Comparison of ENCODE assay signal across 10 mouse cellular contexts in genomic region chr8:69882833-69883600, GRCm38 (mm10). TPM values are rescaled to one million over a fixed set of nuclear protein-coding genes. Genes with fewer than 3 reads are reported as not detected.
DNase-seq lines count a peak whose midpoint lies in the region; ATAC-seq and TF ChIP-seq lines count a peak whose summit lies in the region.
"Had no signal": no experiment of that assay in that cellular context is flagged by ENCODE, and none has a peak within 500 bp of the region (broad histone marks: within the 10 kb centered on the region; RNA-seq: fewer than 3 reads in every experiment).

No protein-coding gene starts in this region.

- H3K27me3 ChIP-seq in kidney, embryonic 14.5 days (ENCODE audit: control insufficient read depth, insufficient read depth, low read length) = peaks cover 91% of the 10 kb centered on the region
- H3K27me3 ChIP-seq in embryonic facial prominence, embryonic 11.5 days (ENCODE audit: control insufficient read depth, insufficient read depth, low read length) = peaks cover 89% of the 10 kb centered on the region
- peaks cover 76% of the 10 kb centered on the region for H3K27me3 ChIP-seq in hindbrain, postnatal 0 days (ENCODE audit: insufficient read depth, low read length)
- H3K27me3 ChIP-seq in midbrain, postnatal 0 days (ENCODE audit: insufficient read depth, low read length) = peaks cover 86% of the 10 kb centered on the region

- no peak overlapping the region for H3K9ac ChIP-seq in kidney, embryonic 14.5 days (ENCODE audit: low read depth, low read length)
- no peak overlapping the region for H3K9ac ChIP-seq in embryonic facial prominence, embryonic 11.5 days (replicated peaks; ENCODE audit: low read length)
- no peak overlapping the region for H3K9ac ChIP-seq in hindbrain, postnatal 0 days (replicated peaks; ENCODE audit: low read length)
- no peak overlapping the region for H3K9ac ChIP-seq in midbrain, postnatal 0 days (replicated peaks; ENCODE audit: low read length, poor library complexity, severe bottlenecking)

- H3K9me3 ChIP-seq in kidney, embryonic 14.5 days (ENCODE audit: control insufficient read depth, low read length) = no peaks in the 10 kb centered on the region
- no peaks in the 10 kb centered on the region for H3K9me3 ChIP-seq in embryonic facial prominence, embryonic 11.5 days (replicated peaks; ENCODE audit: control insufficient read depth, low read length)
- H3K9me3 ChIP-seq in hindbrain, postnatal 0 days (ENCODE audit: low read length) = no peaks in the 10 kb centered on the region
- no peaks in the 10 kb centered on the region for H3K9me3 ChIP-seq in midbrain, postnatal 0 days (ENCODE audit: low read length)

- H3K36me3 ChIP-seq in kidney, embryonic 14.5 days (ENCODE audit: control insufficient read depth, insufficient read depth, low read length) = no peaks in the 10 kb centered on the region
- H3K36me3 ChIP-seq in embryonic facial prominence, embryonic 11.5 days (replicated peaks; ENCODE audit: control insufficient read depth, insufficient read depth, low read depth, low read length) = no peaks in the 10 kb centered on the region
- H3K36me3 ChIP-seq in hindbrain, postnatal 0 days (ENCODE audit: insufficient read depth, low read length) = no peaks in the 10 kb centered on the region
- H3K36me3 ChIP-seq in midbrain, postnatal 0 days (ENCODE audit: insufficient read depth, low read length) = no peaks in the 10 kb centered on the region

- no peak for TF ChIP-seq CTCF in hindbrain, postnatal 0 days (IDR thresholded peaks at IDR 0.05; ENCODE audit: low read depth)
- TF ChIP-seq CTCF in midbrain, postnatal 0 days (IDR thresholded peaks at IDR 0.05) = no peak

- peaks cover 12% of the 10 kb centered on the region for H3K4me1 ChIP-seq in kidney, embryonic 14.5 days (ENCODE audit: control insufficient read depth, insufficient read depth, low read length)
- H3K4me1 ChIP-seq in embryonic facial prominence, embryonic 11.5 days (ENCODE audit: control insufficient read depth, insufficient read depth, low read length) = peaks cover 4% of the 10 kb centered on the region; the same call in 1 of the 2 replicates
- H3K4me1 ChIP-seq in hindbrain, postnatal 0 days (ENCODE audit: insufficient read depth, low read length) = peaks cover 9% of the 10 kb centered on the region; the same call in 1 of the 2 replicates
- H3K4me1 ChIP-seq in midbrain, postnatal 0 days (ENCODE audit: insufficient read depth, low read length) = peaks cover 11% of the 10 kb centered on the region; the same call in 1 of the 2 replicates

- ATAC-seq in kidney, embryonic 14.5 days (ENCODE audit: low FRiP score, low TSS enrichment) = no peak
- no peak for ATAC-seq in embryonic facial prominence, embryonic 11.5 days (replicated peaks; ENCODE audit: insufficient number of reproducible peaks, low FRiP score, low TSS enrichment, low read depth)
- ATAC-seq in hindbrain, postnatal 0 days = no peak
- no peak for ATAC-seq in midbrain, postnatal 0 days (ENCODE audit: low FRiP score)

- peak overlapping the region; percentile 50 for H3K4me2 ChIP-seq in kidney, embryonic 14.5 days (replicated peaks; ENCODE audit: low read depth, low read length)
- H3K4me2 ChIP-seq in embryonic facial prominence, embryonic 11.5 days (ENCODE audit: low read depth, low read length) = peak overlapping the region; percentile 56; the same call in 1 of the 2 replicates
- H3K4me2 ChIP-seq in hindbrain, postnatal 0 days (ENCODE audit: low read depth, low read length) = peak overlapping the region; percentile 52
- H3K4me2 ChIP-seq in midbrain, postnatal 0 days (ENCODE audit: low read depth, low read length, poor library complexity, severe bottlenecking) = peak overlapping the region; percentile 49; the same call in 1 of the 2 replicates

- H3K4me3 ChIP-seq in kidney, embryonic 14.5 days (ENCODE audit: low read length) = peak overlapping the region; percentile 39
- no peak overlapping the region for H3K4me3 ChIP-seq in embryonic facial prominence, embryonic 11.5 days (ENCODE audit: low read depth, low read length)
- H3K4me3 ChIP-seq in hindbrain, postnatal 0 days (ENCODE audit: low read length) = peak overlapping the region; percentile 42
- H3K4me3 ChIP-seq in midbrain, postnatal 0 days (ENCODE audit: low read depth, low read length) = peak overlapping the region; percentile 38
- H3K4me3 ChIP-seq: myocyte had no signal

- 12% methylated on average over 52 of the region's 52 CpGs for WGBS in kidney, embryonic 14.5 days
- WGBS in embryonic facial prominence, embryonic 11.5 days = 13% methylated on average over 52 of the region's 52 CpGs
- WGBS in hindbrain, postnatal 0 days = 18% methylated on average over 49 of the region's 52 CpGs
- 17% methylated on average over 47 of the region's 52 CpGs for WGBS in midbrain, postnatal 0 days

- DNase-seq in kidney, postnatal 14 days = no peak
- no peak for DNase-seq in embryonic facial prominence, embryonic 11.5 days (ENCODE audit: low spot score)
- DNase-seq in hindbrain, postnatal 0 days (ENCODE audit: low spot score) = no peak
- no peak for DNase-seq in midbrain, postnatal 0 days (ENCODE audit: low spot score)
- DNase-seq in right cerebral cortex, postnatal 4 days = no peak
- DNase-seq in MN1 (ENCODE audit: low spot score) = no peak
- DNase-seq in left cerebral cortex, adult 11 months (ENCODE audit: low spot score) = no peak
- DNase-seq: thymus, adult 2 months had no signal

- H3K27ac ChIP-seq in kidney, embryonic 14.5 days (ENCODE audit: low read depth, low read length) = no peak overlapping the region
- no peak overlapping the region for H3K27ac ChIP-seq in embryonic facial prominence, embryonic 11.5 days (replicated peaks; ENCODE audit: low read depth, low read length)
- H3K27ac ChIP-seq in hindbrain, postnatal 0 days = no peak overlapping the region
- no peak overlapping the region for H3K27ac ChIP-seq in midbrain, postnatal 0 days (ENCODE audit: low read depth, low read length)

RNA-seq across cellular contexts. Expression of gene Cilp2, which starts 4.5 kb away (rescaled TPM):
- polyA plus RNA-seq in kidney, embryonic 14.5 days (2014; fragmentation: Nextera tagmentation; extraction: Ambion mirVana) = 0.58 and 0.77 TPM in 2 replicates
- 0.32 and 0.66 TPM in 2 replicates for polyA plus RNA-seq in embryonic facial prominence, embryonic 11.5 days (2014; fragmentation: Nextera tagmentation; extraction: Ambion mirVana)
- 14.3 and 19.2 TPM in 2 replicates for total RNA-seq in hindbrain, postnatal 0 days (2014; rRNA removed)
- 6.9 and 7.2 TPM in 2 replicates for polyA plus RNA-seq in hindbrain, postnatal 0 days (2015; fragmentation: Nextera tagmentation; extraction: Ambion mirVana)
- 12.0 and 14.9 TPM in 2 replicates for total RNA-seq in midbrain, postnatal 0 days (2014; rRNA removed)
- 7.5 and 8.0 TPM in 2 replicates for polyA plus RNA-seq in midbrain, postnatal 0 days (2015; fragmentation: Nextera tagmentation; extraction: Ambion mirVana)

RNA-seq across cellular contexts. Expression of gene Tssk6, which starts 19.0 kb away (rescaled TPM):
- polyA plus RNA-seq in kidney, embryonic 14.5 days (2014; fragmentation: Nextera tagmentation; extraction: Ambion mirVana) = 2.7 and 5.1 TPM in 2 replicates
- polyA plus RNA-seq in embryonic facial prominence, embryonic 11.5 days (2014; fragmentation: Nextera tagmentation; extraction: Ambion mirVana) = 3.2 and 3.7 TPM in 2 replicates
- 1.6 and 1.8 TPM in 2 replicates for total RNA-seq in hindbrain, postnatal 0 days (2014; rRNA removed)
- 3.7 and 4.3 TPM in 2 replicates for polyA plus RNA-seq in hindbrain, postnatal 0 days (2015; fragmentation: Nextera tagmentation; extraction: Ambion mirVana)
- not detected in 2 replicates for total RNA-seq in midbrain, postnatal 0 days (2014; rRNA removed)
- polyA plus RNA-seq in midbrain, postnatal 0 days (2015; fragmentation: Nextera tagmentation; extraction: Ambion mirVana) = 4.4 and 4.6 TPM in 2 replicates

RNA-seq across cellular contexts. Expression of gene Ndufa13, which starts 19.3 kb away (rescaled TPM):
- 192 and 272 TPM in 2 replicates for polyA plus RNA-seq in kidney, embryonic 14.5 days (2014; fragmentation: Nextera tagmentation; extraction: Ambion mirVana)
- polyA plus RNA-seq in embryonic facial prominence, embryonic 11.5 days (2014; fragmentation: Nextera tagmentation; extraction: Ambion mirVana) = 158 and 165 TPM in 2 replicates
- 61.0 and 91.4 TPM in 2 replicates for total RNA-seq in hindbrain, postnatal 0 days (2014; rRNA removed)
- 269 and 275 TPM in 2 replicates for polyA plus RNA-seq in hindbrain, postnatal 0 days (2015; fragmentation: Nextera tagmentation; extraction: Ambion mirVana)
- total RNA-seq in midbrain, postnatal 0 days (2014; rRNA removed) = 55.6 and 86.8 TPM in 2 replicates
- 239 and 243 TPM in 2 replicates for polyA plus RNA-seq in midbrain, postnatal 0 days (2015; fragmentation: Nextera tagmentation; extraction: Ambion mirVana)

RNA-seq across cellular contexts. Expression of gene Yjefn3, which starts 19.5 kb away (rescaled TPM):
- 1.7 and 3.3 TPM in 2 replicates for polyA plus RNA-seq in kidney, embryonic 14.5 days (2014; fragmentation: Nextera tagmentation; extraction: Ambion mirVana)
- polyA plus RNA-seq in embryonic facial prominence, embryonic 11.5 days (2014; fragmentation: Nextera tagmentation; extraction: Ambion mirVana) = 3.6 TPM in 2 replicates
- 8.4 and 10.7 TPM in 2 replicates for total RNA-seq in hindbrain, postnatal 0 days (2014; rRNA removed)
- polyA plus RNA-seq in hindbrain, postnatal 0 days (2015; fragmentation: Nextera tagmentation; extraction: Ambion mirVana) = 13.3 and 13.8 TPM in 2 replicates
- total RNA-seq in midbrain, postnatal 0 days (2014; rRNA removed) = 7.6 and 8.0 TPM in 2 replicates
- 13.4 and 15.4 TPM in 2 replicates for polyA plus RNA-seq in midbrain, postnatal 0 days (2015; fragmentation: Nextera tagmentation; extraction: Ambion mirVana)

RNA-seq across cellular contexts. Expression of gene Pbx4, which starts 50.7 kb away (rescaled TPM):
- 9.6 and 9.7 TPM in 2 replicates for polyA plus RNA-seq in kidney, embryonic 14.5 days (2014; fragmentation: Nextera tagmentation; extraction: Ambion mirVana)
- polyA plus RNA-seq in embryonic facial prominence, embryonic 11.5 days (2014; fragmentation: Nextera tagmentation; extraction: Ambion mirVana) = 13.8 and 14.9 TPM in 2 replicates
- total RNA-seq in hindbrain, postnatal 0 days (2014; rRNA removed) = 46.5 and 86.4 TPM in 2 replicates
- polyA plus RNA-seq in hindbrain, postnatal 0 days (2015; fragmentation: Nextera tagmentation; extraction: Ambion mirVana) = 81.9 and 88.5 TPM in 2 replicates
- 35.7 and 43.9 TPM in 2 replicates for total RNA-seq in midbrain, postnatal 0 days (2014; rRNA removed)
- 91.0 and 98.8 TPM in 2 replicates for polyA plus RNA-seq in midbrain, postnatal 0 days (2015; fragmentation: Nextera tagmentation; extraction: Ambion mirVana)
